Mouse (Mus musculus) neural tube, embryonic 15.5 days (tissue): ENCODE data around the gene Ehmt2. TPM values are rescaled to one million over a fixed set of nuclear protein-coding genes. Genes with fewer than 3 reads are reported as not detected.
"Not testable (repeated sequence)": the region's sequence is repeated elsewhere in the genome, so short reads cannot be mapped to it uniquely, and the experiment has no call there.

Source experiments
- ATAC-seq: fragments of 200-750 bp; cut with Nextera tagmentation; 2 replicates; pipeline ENCODE4 v1.8.0; 2017; ENCODE audit warnings: mild to moderate bottlenecking, moderate TSS enrichment, moderate library complexity; ENCODE audit not compliant: low FRiP score
- H3K27ac ChIP-seq: fragments of 300-500 bp; sonication (generic); replicated peaks from 2 replicates; pipeline ENCODE4 v1.5.1; 2015; ENCODE audit warnings: mild to moderate bottlenecking, inconsistent platforms
- H3K27me3 ChIP-seq: fragments of 300-500 bp; sonication (generic); replicated peaks from 2 replicates; pipeline ENCODE4 v1.6.1; 2015; ENCODE audit warnings: inconsistent platforms
- H3K36me3 ChIP-seq: fragments of 300-500 bp; sonication (generic); 2 replicates; pipeline ENCODE4 v1.6.1; 2015; ENCODE audit warnings: inconsistent platforms
- H3K4me1 ChIP-seq: fragments of 300-500 bp; sonication (generic); 2 replicates; pipeline ENCODE4 v1.6.1; 2015; ENCODE audit warnings: inconsistent platforms
- H3K4me2 ChIP-seq: fragments of 300-500 bp; sonication (generic); 2 replicates; pipeline ENCODE4 v1.6.1; 2015; ENCODE audit warnings: inconsistent platforms, mild to moderate bottlenecking, moderate library complexity
- H3K4me3 ChIP-seq: fragments of 300-500 bp; sonication (generic); replicated peaks from 2 replicates; pipeline ENCODE4 v1.5.1; 2015; ENCODE audit warnings: mild to moderate bottlenecking, inconsistent platforms
- H3K9ac ChIP-seq: fragments of 300-500 bp; sonication (generic); replicated peaks from 2 replicates; pipeline ENCODE4 v1.6.1; 2015; ENCODE audit warnings: mild to moderate bottlenecking, inconsistent platforms
- H3K9me3 ChIP-seq: fragments of 300-500 bp; sonication (generic); replicated peaks from 2 replicates; pipeline ENCODE4 v1.6.1; 2016; ENCODE audit warnings: inconsistent platforms
- WGBS: fragments of 180-500 bp; shearing (Covaris S2); methylation state at CpG from one replicate; pipeline ENCODE4 v1.1.7; 2015; ENCODE audit warnings: mixed read lengths; 5-methylcytosine and 5-hydroxymethylcytosine counted together
- microRNA-seq: library from miRNA; unstranded; fragments of <30 nt; microRNA quantifications from one replicate; pipeline ENCODE4, GENCODE M21; 2017
- polyA plus RNA-seq: library from polyadenylated mRNA; unstranded; fragments of >200 nt; fragmentation: Nextera tagmentation; extraction: Ambion mirVana; gene quantifications from 2 replicates; pipeline ENCODE4 v1.2.1, GENCODE M21; 2015

Ehmt2 gene
- polyA plus RNA-seq, 1 experiment from 2014 or later = 81.2 TPM

DNA sequence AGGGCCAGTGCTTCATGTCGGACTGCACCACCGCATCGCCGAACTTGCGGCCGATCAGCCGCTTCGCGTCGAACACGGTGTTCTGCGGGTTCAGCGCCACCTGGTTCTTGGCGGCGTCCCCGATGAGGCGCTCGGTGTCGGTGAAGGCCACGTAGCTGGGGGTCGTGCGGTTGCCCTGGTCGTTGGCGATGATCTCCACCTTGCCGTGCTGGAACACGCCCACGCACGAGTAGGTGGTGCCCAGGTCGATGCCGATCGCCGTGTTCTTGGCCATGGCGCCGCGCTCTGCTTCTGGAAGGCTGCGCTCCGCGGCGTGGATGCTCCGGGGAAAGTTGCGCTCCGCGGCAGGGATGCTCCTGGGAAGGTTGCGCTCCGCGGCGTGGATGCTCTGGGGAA lies 60.5 kb downstream of the Ehmt2 start:
- H3K9ac ChIP-seq, H3K9me3 ChIP-seq, H3K27ac ChIP-seq, H3K36me3 ChIP-seq: not testable (repeated sequence)
- under 1% methylated on average over 26 of the region's 47 CpGs for WGBS
- peak; percentile 50 for ATAC-seq
- H3K4me2 ChIP-seq = peak overlapping the region; percentile 81
- H3K4me3 ChIP-seq = peak overlapping the region; percentile 45
- H3K4me1 ChIP-seq = peaks cover 11% of the 10 kb centered on the region
- H3K27me3 ChIP-seq = peaks cover 46% of the 10 kb centered on the region

DNA sequence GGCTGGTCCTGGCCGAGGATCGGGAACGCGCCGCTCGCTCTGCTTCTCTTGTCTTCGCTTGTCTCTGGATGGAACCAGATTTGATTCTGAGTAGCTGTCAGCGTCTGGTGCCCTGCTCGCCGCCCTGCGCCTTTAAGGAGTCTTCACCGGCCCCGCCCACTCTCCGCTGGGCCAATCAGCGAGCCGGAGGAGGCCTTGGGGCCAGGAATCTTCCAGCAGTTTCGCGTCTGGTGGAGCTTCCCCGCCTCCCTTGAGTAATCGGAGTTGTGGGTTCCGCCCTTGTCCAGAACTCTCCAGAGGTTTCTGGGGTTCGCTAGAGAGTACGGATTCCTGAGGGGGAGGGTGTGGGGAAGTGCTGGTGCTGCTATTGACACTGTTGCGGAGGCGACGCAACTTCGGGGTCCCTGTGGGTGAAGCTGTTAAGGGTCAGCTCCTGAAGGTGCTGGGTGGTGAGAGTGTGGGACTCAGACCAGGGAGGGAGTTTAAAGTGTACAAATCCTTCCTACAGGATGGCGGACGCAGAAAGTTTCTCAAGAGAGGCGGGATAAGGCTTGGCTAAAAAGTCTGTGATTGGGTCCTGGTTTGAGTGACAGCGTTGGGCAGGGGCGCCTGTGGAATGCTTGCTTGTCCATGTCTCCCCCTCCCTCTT lies 61.0 kb downstream of the Ehmt2 start, which contains the start of gene Hspa1b:
Gene Hspa1b, minus strand, starts transcription at position 109 of the 649 bp plus-strand sequence.
- ATAC-seq = peak; percentile 93
- Histone ChIP-seq H3K4me3 (peak within 1 kb of the TSS; percentile 45), H3K27ac (peak within 1 kb of the TSS; percentile 86), H3K4me1 (peaks cover 11% of the 10 kb centered on the region), H3K9ac (peak within 1 kb of the TSS; percentile 45), H3K4me2 (peak within 1 kb of the TSS; percentile 81), H3K27me3 (peaks cover 49% of the 10 kb centered on the region)
- H3K36me3 ChIP-seq, H3K9me3 ChIP-seq: not testable (repeated sequence)
- WGBS = under 1% methylated on average over 29 of the region's 32 CpGs

DNA sequence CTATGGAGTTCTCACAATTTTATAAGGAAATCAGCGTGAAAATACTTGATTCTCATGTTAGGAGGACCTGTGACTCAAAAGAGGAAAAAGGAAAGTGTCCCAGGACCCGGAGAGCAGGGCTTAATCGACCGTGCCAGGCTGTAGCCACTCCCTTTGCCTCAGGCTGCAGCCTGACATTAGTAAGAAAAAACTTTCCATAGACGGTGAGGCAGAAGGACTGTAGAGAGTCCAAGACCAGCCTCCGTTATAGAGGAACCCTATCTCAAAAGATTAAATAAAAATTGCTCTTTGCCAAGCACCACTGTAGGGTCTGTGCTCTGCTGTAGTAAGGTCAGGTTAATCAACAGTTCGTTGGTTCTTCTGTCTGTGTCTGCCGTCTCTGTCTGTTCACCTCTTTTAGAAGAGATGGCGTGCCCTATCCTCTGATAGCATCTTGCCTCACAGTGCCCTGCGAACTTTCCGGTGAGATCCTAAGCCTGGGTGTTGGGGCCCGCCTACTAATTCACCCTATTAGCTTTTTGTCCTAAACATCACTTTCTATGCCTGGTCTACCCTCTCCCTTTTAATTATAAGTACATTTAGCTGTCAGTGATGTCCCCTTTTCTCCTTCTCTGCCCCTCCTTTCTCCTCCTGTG lies 61.7 kb downstream of the Ehmt2 start:
- WGBS = 18% methylated on average over 12 of the region's 12 CpGs
- no peak for ATAC-seq
- H3K9me3 ChIP-seq = no peaks in the 10 kb centered on the region
- H3K4me1 ChIP-seq = peaks cover 11% of the 10 kb centered on the region
- no peaks in the 10 kb centered on the region for H3K36me3 ChIP-seq
- peaks cover 52% of the 10 kb centered on the region for H3K27me3 ChIP-seq
- H3K4me2 ChIP-seq = peak overlapping the region; percentile 81
- 0 out of 2 replicates have a peak overlapping the region, but pooled peaks have one; percentile 45 for H3K9ac ChIP-seq
- peak overlapping the region; percentile 45 for H3K4me3 ChIP-seq
- peak overlapping the region; percentile 86 for H3K27ac ChIP-seq

DNA sequence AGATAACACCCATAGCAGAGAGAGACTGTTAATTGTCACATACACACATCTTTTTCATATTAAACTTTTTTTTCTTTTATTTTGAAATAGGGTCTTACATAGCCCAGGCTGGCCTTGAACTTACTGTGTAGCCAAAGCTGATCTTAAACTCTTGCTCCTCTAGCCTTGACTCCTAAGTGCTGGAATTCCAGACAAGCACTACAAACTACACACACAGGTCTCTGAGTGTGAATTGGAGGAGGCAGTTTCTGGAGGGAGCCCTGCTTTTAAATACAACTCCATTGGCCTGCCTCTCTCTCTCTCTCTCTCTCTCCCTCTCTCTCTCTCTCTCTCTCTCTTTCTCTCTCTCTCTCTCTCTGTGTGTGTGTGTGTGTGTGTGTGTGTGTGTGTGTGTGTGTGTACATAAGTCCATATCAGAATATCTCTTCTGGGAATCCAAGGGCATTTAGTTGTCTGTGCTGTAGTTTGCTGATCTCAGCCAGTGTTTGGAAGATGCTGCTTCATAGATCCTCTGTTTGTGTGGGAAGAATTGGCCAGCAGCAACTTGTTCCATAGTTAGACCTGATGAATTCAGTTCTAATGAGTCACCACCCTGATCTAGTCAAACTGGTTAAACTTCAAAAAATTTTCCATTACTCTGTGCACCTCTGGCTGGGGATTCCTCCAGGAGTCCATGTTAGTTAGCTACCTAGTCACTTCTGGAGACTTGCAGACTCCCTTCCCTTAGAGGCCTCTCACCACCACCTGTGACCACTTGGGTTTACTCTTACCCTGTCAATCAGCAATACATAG lies 62.6 kb downstream of the Ehmt2 start:
- no peak overlapping the region for H3K9ac ChIP-seq
- ATAC-seq = no peak
- H3K4me3 ChIP-seq = no peak overlapping the region
- H3K27ac ChIP-seq = no peak overlapping the region
- peaks cover 11% of the 10 kb centered on the region for H3K4me1 ChIP-seq
- no peaks in the 10 kb centered on the region for H3K36me3 ChIP-seq
- peaks cover 45% of the 10 kb centered on the region for H3K27me3 ChIP-seq
- H3K4me2 ChIP-seq = no peak overlapping the region
- no peaks in the 10 kb centered on the region for H3K9me3 ChIP-seq

DNA sequence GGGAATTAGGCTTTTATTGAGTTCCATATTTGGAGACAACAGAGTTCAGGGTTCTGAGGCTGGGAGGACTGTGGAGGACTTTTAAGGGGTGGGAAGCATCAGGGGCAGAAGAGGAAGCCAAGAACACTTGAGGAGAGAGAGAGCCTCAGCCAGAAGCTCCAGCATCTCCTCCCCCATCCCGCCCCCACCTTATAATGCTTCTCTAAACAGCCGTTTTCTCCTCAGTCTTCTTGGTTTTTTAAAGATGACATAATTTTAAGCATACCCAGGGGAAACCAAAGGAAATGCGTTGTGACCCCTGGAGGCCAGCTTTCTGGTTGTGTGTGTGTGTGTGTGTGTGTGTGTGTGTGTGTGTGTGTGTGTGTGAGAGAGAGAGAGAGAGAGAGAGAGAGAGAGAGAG lies 63.9 kb downstream of the Ehmt2 start:
- no peaks in the 10 kb centered on the region for H3K36me3 ChIP-seq
- H3K27ac ChIP-seq = no peak overlapping the region
- 43% methylated on average over 3 of the region's 3 CpGs for WGBS
- no peak overlapping the region for H3K4me2 ChIP-seq
- no peak overlapping the region for H3K4me3 ChIP-seq
- no peak for ATAC-seq
- peaks cover 44% of the 10 kb centered on the region for H3K27me3 ChIP-seq
- H3K9ac ChIP-seq = no peak overlapping the region
- H3K4me1 ChIP-seq = peaks cover 11% of the 10 kb centered on the region
- no peaks in the 10 kb centered on the region for H3K9me3 ChIP-seq

DNA sequence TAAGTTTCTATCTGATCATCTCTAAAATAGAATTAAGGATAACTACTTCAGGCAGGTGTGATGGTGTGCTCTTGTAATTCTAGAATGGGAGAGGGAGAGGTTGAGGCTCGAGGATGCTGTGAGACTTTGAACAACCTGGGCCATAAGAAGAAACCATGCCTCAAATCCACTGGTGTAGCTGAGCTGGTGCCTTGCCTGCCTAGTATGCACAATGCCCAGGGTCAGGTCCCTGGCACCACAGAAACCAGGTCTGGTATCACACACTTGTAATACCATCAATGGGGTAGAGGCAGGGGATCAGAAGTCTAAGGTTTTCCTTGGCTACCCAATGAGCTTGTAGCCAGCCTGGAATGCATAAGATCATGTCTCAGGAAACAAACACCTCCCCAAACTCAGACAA lies 64.6 kb downstream of the Ehmt2 start:
- H3K27me3 ChIP-seq = peaks cover 51% of the 10 kb centered on the region
- WGBS = 56% methylated on average over 1 of the region's 1 CpGs
- H3K27ac ChIP-seq = no peak overlapping the region
- H3K4me1 ChIP-seq = peaks cover 11% of the 10 kb centered on the region
- H3K9me3 ChIP-seq = no peaks in the 10 kb centered on the region
- no peak overlapping the region for H3K4me3 ChIP-seq
- no peak for ATAC-seq
- no peak overlapping the region for H3K9ac ChIP-seq
- no peak overlapping the region for H3K4me2 ChIP-seq
- no peaks in the 10 kb centered on the region for H3K36me3 ChIP-seq

Small RNA genes within 50 kb of the gene (microRNA-seq; reads per million reads assigned to microRNA genes)
- gene Mir6972 = not detected

Other genes starting within 250 kb of the Ehmt2 start
- 0.50 and 0.64 TPM in 2 replicates for gene Tnxb, start 227.9 kb upstream of the Ehmt2 start, polyA plus RNA-seq
- gene C4b, start 154.6 kb upstream of the Ehmt2 start, polyA plus RNA-seq = 0.14 and 0.27 TPM in 2 replicates
- gene Cyp21a1, start 93.9 kb upstream of the Ehmt2 start, polyA plus RNA-seq = not detected in 2 replicates
- gene Stk19, start 61.5 kb upstream of the Ehmt2 start, polyA plus RNA-seq = 40.0 and 41.6 TPM in 2 replicates
- gene Dxo, start 61.5 kb upstream of the Ehmt2 start, polyA plus RNA-seq = 58.9 and 64.8 TPM in 2 replicates
- 56.6 and 57.4 TPM in 2 replicates for gene Skiv2l, start 48.3 kb upstream of the Ehmt2 start, polyA plus RNA-seq
- 77.4 and 77.8 TPM in 2 replicates for gene Nelfe, start 48.1 kb upstream of the Ehmt2 start, polyA plus RNA-seq
- gene Cfb, start 36.0 kb upstream of the Ehmt2 start, polyA plus RNA-seq = 2.4 and 5.9 TPM in 2 replicates
- 9.6 and 10.6 TPM in 2 replicates for gene Zbtb12, start 19.0 kb upstream of the Ehmt2 start, polyA plus RNA-seq
- gene Gm20547, start 16.4 kb upstream of the Ehmt2 start, polyA plus RNA-seq = not detected in 2 replicates
- gene C2, start 204 bp upstream of the Ehmt2 start, polyA plus RNA-seq = 1.7 and 4.0 TPM in 2 replicates
- gene Slc44a4, start 16.0 kb downstream of the Ehmt2 start, polyA plus RNA-seq = 4.1 TPM in 1 of 2 replicates, not detected in the other
- gene Neu1, start 32.8 kb downstream of the Ehmt2 start, polyA plus RNA-seq = 39.1 and 43.5 TPM in 2 replicates
- 0.54 and 0.84 TPM in 2 replicates for gene Hspa1b, start 60.8 kb downstream of the Ehmt2 start, polyA plus RNA-seq
- gene Gm20481, start 71.4 kb downstream of the Ehmt2 start, polyA plus RNA-seq = not detected in 2 replicates
- 12.8 and 13.2 TPM in 2 replicates for gene Hspa1a, start 73.7 kb downstream of the Ehmt2 start, polyA plus RNA-seq
- gene Hspa1l, start 74.2 kb downstream of the Ehmt2 start, polyA plus RNA-seq = 1.4 and 1.5 TPM in 2 replicates
- gene Lsm2, start 83.4 kb downstream of the Ehmt2 start, polyA plus RNA-seq = 97.9 and 120 TPM in 2 replicates
- 57.8 and 83.6 TPM in 2 replicates for gene Vars, start 102.5 kb downstream of the Ehmt2 start, polyA plus RNA-seq
- gene Vwa7, start 118.1 kb downstream of the Ehmt2 start, polyA plus RNA-seq = 0.19 and 0.34 TPM in 2 replicates
- gene Sapcd1, start 129.5 kb downstream of the Ehmt2 start, polyA plus RNA-seq = 1.8 and 6.2 TPM in 2 replicates
- gene Msh5, start 148.3 kb downstream of the Ehmt2 start, polyA plus RNA-seq = 2.0 and 3.3 TPM in 2 replicates
- 76.6 and 156 TPM in 2 replicates for gene Clic1, start 151.5 kb downstream of the Ehmt2 start, polyA plus RNA-seq
- gene Ddah2, start 160.6 kb downstream of the Ehmt2 start, polyA plus RNA-seq = 244 and 261 TPM in 2 replicates
- gene Ly6g6c, start 166.9 kb downstream of the Ehmt2 start, polyA plus RNA-seq = 0.19 TPM in 1 of 2 replicates, not detected in the other
- gene Mpig6b, start 167.7 kb downstream of the Ehmt2 start, polyA plus RNA-seq = 0.17 and 0.24 TPM in 2 replicates
- gene Ly6g6e, start 178.4 kb downstream of the Ehmt2 start, polyA plus RNA-seq = 0.65 and 1.3 TPM in 2 replicates
- gene Ly6g6d, start 179.6 kb downstream of the Ehmt2 start, polyA plus RNA-seq = 0.74 and 2.8 TPM in 2 replicates
- 0.32 TPM in 1 of 2 replicates, not detected in the other for gene Ly6g6f, start 187.1 kb downstream of the Ehmt2 start, polyA plus RNA-seq
- 110 TPM in 2 replicates for gene Abhd16a, start 190.8 kb downstream of the Ehmt2 start, polyA plus RNA-seq
- not detected in 2 replicates for gene Ly6g5c, start 209.8 kb downstream of the Ehmt2 start, polyA plus RNA-seq
- 1.0 and 1.5 TPM in 2 replicates for gene Ly6g5b, start 217.0 kb downstream of the Ehmt2 start, polyA plus RNA-seq
- gene Gpank1, start 223.0 kb downstream of the Ehmt2 start, polyA plus RNA-seq = 22.4 and 22.8 TPM in 2 replicates
- 312 and 350 TPM in 2 replicates for gene Csnk2b, start 223.6 kb downstream of the Ehmt2 start, polyA plus RNA-seq
- gene D17H6S53E, start 227.9 kb downstream of the Ehmt2 start, polyA plus RNA-seq = 9.5 and 10.6 TPM in 2 replicates
- gene Apom, start 233.6 kb downstream of the Ehmt2 start, polyA plus RNA-seq = 0.20 and 0.84 TPM in 2 replicates
- gene Bag6, start 236.7 kb downstream of the Ehmt2 start, polyA plus RNA-seq = 54.7 and 62.7 TPM in 2 replicates